Mouse (Mus musculus): ENCODE results near the gene Ppbp. TPM values are rescaled to one million over a fixed set of nuclear protein-coding genes. Genes with fewer than 3 reads are reported as not detected.
"Not testable (repeated sequence)": the region's sequence is repeated elsewhere in the genome, so short reads cannot be mapped to it uniquely, and the experiment has no call there.

Gene Ppbp
- polyA plus RNA-seq, 1 experiment: 0.03 TPM

DNA sequence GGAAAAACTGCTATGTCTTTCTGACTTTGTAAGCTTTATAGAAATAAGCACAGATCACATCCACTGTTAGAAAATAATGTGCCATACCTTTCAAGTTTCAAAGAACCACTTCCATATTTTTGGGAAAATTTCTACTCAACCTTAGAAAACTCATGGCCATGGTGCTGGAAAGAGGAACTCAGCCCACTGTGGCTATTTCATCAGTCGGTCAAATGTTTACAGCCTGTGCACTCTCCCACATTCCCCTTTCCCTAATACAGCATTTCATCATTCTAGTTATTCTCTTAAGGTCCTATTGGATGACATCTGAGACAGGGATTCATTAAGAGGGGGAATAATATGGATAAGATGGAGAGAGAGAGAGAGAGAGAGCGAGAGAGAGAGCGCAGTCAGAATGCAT lies 15.4 kb downstream of the Ppbp start:
- TF ChIP-seq TAL1 (IDR thresholded peaks at IDR 0.05; ENCODE audit: low read length) (no peak), GATA1 (IDR thresholded peaks at IDR 0.05; ENCODE audit: low read length) (no peak)
- Histone ChIP-seq H3K4me1 (ENCODE audit: control insufficient read depth) (no peaks in the 10 kb centered on the region), H3K27me3 (ENCODE audit: control insufficient read depth) (no peaks in the 10 kb centered on the region), H3K9me3 (ENCODE audit: control insufficient read depth, low read length) (no peaks in the 10 kb centered on the region), H3K36me3 (ENCODE audit: control insufficient read depth) (no peaks in the 10 kb centered on the region), H3K4me3 (replicated peaks) (no peak overlapping the region)

DNA sequence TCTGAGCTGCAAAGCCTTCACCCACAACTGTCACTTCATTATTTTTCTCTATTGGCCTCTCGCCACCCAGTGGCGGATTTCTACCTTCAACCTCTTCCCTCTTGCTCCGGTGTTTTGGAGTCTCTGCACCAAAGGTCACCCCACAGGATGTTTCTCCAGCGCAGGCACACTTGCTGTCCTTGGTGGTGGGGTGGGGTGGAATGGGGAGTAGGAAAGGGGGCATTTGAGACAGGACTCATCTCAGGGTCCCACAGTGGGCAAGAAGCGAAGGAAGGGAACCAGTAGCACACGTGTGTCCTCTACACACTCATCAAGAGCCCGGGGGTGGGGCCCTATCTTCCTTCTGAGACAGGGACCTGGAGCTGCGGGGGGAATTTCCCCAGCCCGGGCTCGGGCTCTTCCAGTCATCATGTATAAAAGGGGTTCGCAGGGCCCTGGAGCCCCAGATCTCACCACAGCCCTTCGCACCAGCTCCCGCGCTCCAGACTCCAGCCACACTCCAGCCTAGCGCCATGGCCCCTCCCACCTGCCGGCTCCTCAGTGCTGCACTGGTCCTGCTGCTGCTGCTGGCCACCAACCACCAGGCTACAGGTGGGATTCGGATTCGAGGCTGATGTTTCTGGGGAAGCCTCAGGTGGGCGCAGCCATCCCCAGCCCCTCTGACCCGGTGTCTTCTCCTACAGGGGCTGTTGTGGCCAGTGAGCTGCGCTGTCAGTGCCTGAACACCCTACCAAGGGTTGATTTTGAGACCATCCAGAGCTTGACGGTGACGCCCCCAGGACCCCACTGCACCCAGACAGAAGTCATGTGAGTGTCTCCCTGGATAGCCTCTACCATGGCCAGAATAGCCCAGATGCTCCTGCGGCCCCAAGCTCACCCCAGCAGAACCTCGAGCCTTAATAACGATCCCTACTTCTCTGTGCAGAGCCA lies 17.6 kb downstream of the Ppbp start, which contains the start of gene Cxcl3:
TSS of gene Cxcl3 (plus strand) at position 445 of the 930 bp plus-strand sequence.
- Histone ChIP-seq H3K4me3 (replicated peaks) (no peak within 1 kb of the TSS), H3K4me1 (ENCODE audit: control insufficient read depth) (no peaks in the 10 kb centered on the region), H3K27me3 (ENCODE audit: control insufficient read depth) (peaks cover 3% of the 10 kb centered on the region; the same call in 1 of the 2 replicates), H3K36me3 (ENCODE audit: control insufficient read depth) (no peaks in the 10 kb centered on the region), H3K9me3 (ENCODE audit: control insufficient read depth, low read length) (no peaks in the 10 kb centered on the region)
- no peak for TF ChIP-seq TAL1 (IDR thresholded peaks at IDR 0.05; ENCODE audit: low read length)
- TF ChIP-seq GATA1 (IDR thresholded peaks at IDR 0.05; ENCODE audit: low read length): no peak

GRCm38 (mm10) chr5:90788114-90788513 lies 19.8 kb downstream of the Ppbp start:
- Histone ChIP-seq H3K9me3 (ENCODE audit: control insufficient read depth, low read length) (no peaks in the 10 kb centered on the region), H3K27me3 (ENCODE audit: control insufficient read depth) (peaks cover 3% of the 10 kb centered on the region; the same call in 1 of the 2 replicates), H3K4me1 (ENCODE audit: control insufficient read depth) (no peaks in the 10 kb centered on the region), H3K4me3 (replicated peaks) (no peak overlapping the region), H3K36me3 (ENCODE audit: control insufficient read depth) (no peaks in the 10 kb centered on the region)
- TF ChIP-seq TAL1 (IDR thresholded peaks at IDR 0.05; ENCODE audit: low read length) (no peak), GATA1 (IDR thresholded peaks at IDR 0.05; ENCODE audit: low read length) (no peak)

- TF ChIP-seq TAL1 (IDR thresholded peaks at IDR 0.05; ENCODE audit: low read length): no peak
- no peak for TF ChIP-seq GATA1 (IDR thresholded peaks at IDR 0.05; ENCODE audit: low read length)
- Histone ChIP-seq H3K4me3 (replicated peaks) (no peak overlapping the region), H3K36me3 (ENCODE audit: control insufficient read depth) (no peaks in the 10 kb centered on the region), H3K27me3 (ENCODE audit: control insufficient read depth) (peaks cover 3% of the 10 kb centered on the region; the same call in 1 of the 2 replicates), H3K9me3 (ENCODE audit: control insufficient read depth, low read length) (no peaks in the 10 kb centered on the region), H3K4me1 (ENCODE audit: control insufficient read depth) (no peaks in the 10 kb centered on the region)
Observed at GRCm38 (mm10) chr5:90789306-90790073, 21.2 kb downstream of the Ppbp start.

- H3K36me3 ChIP-seq (ENCODE audit: control insufficient read depth): no peaks in the 10 kb centered on the region
- no peaks in the 10 kb centered on the region for H3K4me1 ChIP-seq (ENCODE audit: control insufficient read depth)
- no peak for TF ChIP-seq GATA1 (IDR thresholded peaks at IDR 0.05; ENCODE audit: low read length)
- no peak for TF ChIP-seq TAL1 (IDR thresholded peaks at IDR 0.05; ENCODE audit: low read length)
- no peaks in the 10 kb centered on the region for H3K9me3 ChIP-seq (ENCODE audit: control insufficient read depth, low read length)
- peaks cover 3% of the 10 kb centered on the region; the same call in 1 of the 2 replicates for H3K27me3 ChIP-seq (ENCODE audit: control insufficient read depth)
- H3K4me3 ChIP-seq (replicated peaks): no peak overlapping the region
Observed at GRCm38 (mm10) chr5:90790074-90790502, 21.8 kb downstream of the Ppbp start.

GRCm38 (mm10) chr5:90794195-90794625 lies 25.9 kb downstream of the Ppbp start, which contains the start of gene Cxcl15:
Cxcl15 (plus strand) TSS chr5:90794534.
- Histone ChIP-seq H3K9me3 (ENCODE audit: control insufficient read depth, low read length) (no peaks in the 10 kb centered on the region), H3K4me1 (ENCODE audit: control insufficient read depth) (no peaks in the 10 kb centered on the region), H3K27me3 (ENCODE audit: control insufficient read depth) (peaks cover 3% of the 10 kb centered on the region; the same call in 1 of the 2 replicates), H3K36me3 (ENCODE audit: control insufficient read depth) (no peaks in the 10 kb centered on the region), H3K4me3 (replicated peaks) (no peak within 1 kb of the TSS)
- TF ChIP-seq GATA1 (IDR thresholded peaks at IDR 0.05; ENCODE audit: low read length): no peak
- TF ChIP-seq TAL1 (IDR thresholded peaks at IDR 0.05; ENCODE audit: low read length): no peak

DNA sequence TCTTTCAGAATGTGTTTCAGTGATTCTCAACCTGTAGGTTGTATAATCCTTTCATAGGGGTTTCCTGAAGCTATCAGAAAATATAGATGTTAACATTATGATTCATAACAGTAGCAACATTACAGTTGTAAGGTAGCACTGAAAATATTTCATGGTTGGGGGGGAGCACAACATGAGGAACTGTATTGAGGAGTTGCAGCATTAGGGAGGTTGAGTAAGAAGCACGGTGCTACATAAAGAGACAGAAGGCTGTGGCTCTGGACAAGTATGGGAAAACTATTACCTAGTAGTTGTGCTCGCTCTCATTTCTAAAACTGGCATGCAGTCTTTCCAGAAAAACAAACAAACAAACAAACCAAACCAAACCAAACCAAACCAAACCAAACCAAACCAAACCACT lies 27.1 kb downstream of the Ppbp start:
- H3K4me1 ChIP-seq (ENCODE audit: control insufficient read depth); H3K36me3 ChIP-seq (ENCODE audit: control insufficient read depth); H3K27me3 ChIP-seq (ENCODE audit: control insufficient read depth); H3K4me3 ChIP-seq (replicated peaks); H3K9me3 ChIP-seq (ENCODE audit: control insufficient read depth, low read length): not testable (repeated sequence)

DNA sequence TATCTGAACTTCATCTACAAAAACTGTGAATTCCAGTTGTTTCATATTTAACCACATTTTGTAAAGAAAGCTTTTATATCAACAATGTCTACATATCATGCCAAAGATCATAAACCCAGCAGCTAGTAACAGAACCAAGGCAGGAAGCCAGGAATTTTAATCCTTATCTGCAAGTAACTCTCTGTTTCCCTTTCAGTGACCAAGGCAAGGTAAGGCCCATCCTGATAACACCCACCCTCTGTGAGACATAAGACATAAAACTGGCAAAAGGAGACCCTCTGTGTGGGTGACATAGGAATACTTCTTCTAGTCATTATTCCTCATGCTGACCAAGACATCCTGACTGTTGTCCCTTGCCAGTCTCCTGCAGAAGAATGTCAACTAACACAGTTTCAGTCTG lies 36.3 kb downstream of the Ppbp start:
- TF ChIP-seq TAL1 (IDR thresholded peaks at IDR 0.05; ENCODE audit: low read length) (no peak), GATA1 (IDR thresholded peaks at IDR 0.05; ENCODE audit: low read length) (no peak)
- Histone ChIP-seq H3K36me3 (ENCODE audit: control insufficient read depth) (no peaks in the 10 kb centered on the region), H3K4me3 (replicated peaks) (no peak overlapping the region), H3K27me3 (ENCODE audit: control insufficient read depth) (no peaks in the 10 kb centered on the region), H3K9me3 (ENCODE audit: control insufficient read depth, low read length) (no peaks in the 10 kb centered on the region), H3K4me1 (ENCODE audit: control insufficient read depth) (no peaks in the 10 kb centered on the region)

DNA sequence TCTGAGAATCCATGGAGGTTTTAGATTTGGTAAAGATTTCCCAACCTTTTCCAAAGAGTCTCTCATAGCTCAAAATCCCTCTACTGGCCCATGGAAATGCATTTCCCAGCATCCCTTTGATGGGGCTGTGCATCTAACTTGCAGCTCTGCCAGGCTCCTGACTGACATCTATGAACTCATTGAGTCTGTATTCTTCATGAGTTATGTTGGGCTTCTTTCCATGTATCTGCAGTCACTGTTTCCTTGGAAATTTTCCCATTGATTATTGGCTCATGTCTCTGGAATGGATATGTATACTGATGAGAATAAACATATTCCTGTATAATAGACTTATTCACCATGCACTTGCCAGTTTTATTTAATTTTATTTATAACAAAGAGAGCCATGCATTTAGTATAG lies 37.7 kb downstream of the Ppbp start:
- no peaks in the 10 kb centered on the region for H3K4me1 ChIP-seq (ENCODE audit: control insufficient read depth)
- TF ChIP-seq GATA1 (IDR thresholded peaks at IDR 0.05; ENCODE audit: low read length) (no peak), TAL1 (IDR thresholded peaks at IDR 0.05; ENCODE audit: low read length) (no peak)
- H3K36me3 ChIP-seq (ENCODE audit: control insufficient read depth): no peaks in the 10 kb centered on the region
- H3K27me3 ChIP-seq (ENCODE audit: control insufficient read depth): no peaks in the 10 kb centered on the region
- H3K9me3 ChIP-seq (ENCODE audit: control insufficient read depth, low read length): no peaks in the 10 kb centered on the region
- H3K4me3 ChIP-seq (replicated peaks): no peak overlapping the region

Data from erythroblast, embryonic 14.5 days (primary cell).